Mouse (Mus musculus) common myeloid progenitor, adult 5-6 weeks (primary cell): ENCODE data around the gene Sepsecs. TPM values are rescaled to one million over a fixed set of nuclear protein-coding genes. Genes with fewer than 3 reads are reported as not detected.
"Not testable (repeated sequence)": the region's sequence is repeated elsewhere in the genome, so short reads cannot be mapped to it uniquely, and the experiment has no call there.

Experiments used
- ATAC-seq: replicated peaks from 2 replicates; pipeline ENCODE4 v1.8.0; 2016; ENCODE audit warnings: low read depth, mild to moderate bottlenecking, moderate TSS enrichment, inconsistent platforms; ENCODE audit not compliant: poor library complexity, severe bottlenecking
- total RNA-seq: library from RNA; stranded (forward); fragments of 200-1000, 187-1606 nt; gene quantifications from 2 replicates; pipeline ENCODE4 v1.2.3, GENCODE M21; 2017

Gene Sepsecs
- 16.1 and 18.9 TPM in 2 replicates for total RNA-seq

GRCm38 (mm10) chr5:52669426-52670191 lies at the start of gene Sepsecs:
TSS of gene Sepsecs (minus strand) at chr5:52669708.
- peak; percentile 97 for ATAC-seq

DNA sequence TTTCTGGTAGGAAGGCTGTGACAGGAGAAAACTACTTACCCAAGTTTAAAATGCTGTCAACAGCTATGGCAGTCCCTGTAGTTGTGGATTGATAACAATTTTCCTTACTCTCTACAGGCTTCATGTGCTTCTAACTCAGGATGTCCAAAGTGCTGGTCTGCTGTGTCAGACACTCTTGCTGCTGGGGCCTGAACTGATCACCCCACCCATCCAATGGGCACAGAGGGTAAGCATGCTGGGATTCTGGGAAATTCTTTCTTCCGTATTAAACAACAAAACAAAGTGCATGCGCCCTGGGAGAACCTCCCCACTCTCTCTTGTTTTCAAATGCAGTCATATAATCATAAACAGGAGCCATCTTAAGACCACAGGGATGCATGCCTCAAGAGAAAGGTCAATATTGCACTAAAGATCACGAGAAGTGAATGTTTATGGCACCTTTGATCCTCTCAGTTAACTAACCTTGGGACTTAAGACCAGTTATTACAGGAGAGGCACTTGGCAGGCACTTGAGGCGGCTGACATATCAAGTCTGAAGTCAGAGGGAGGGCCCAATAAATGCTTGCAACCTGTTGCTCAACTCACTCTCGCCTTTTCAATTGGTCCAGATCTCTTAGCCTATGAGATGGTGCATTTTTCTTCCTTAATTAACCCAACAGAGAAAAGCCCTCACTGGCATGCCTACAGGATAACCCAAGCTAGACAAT lies 47.4 kb upstream of the Sepsecs start:
- ATAC-seq = no peak

- ATAC-seq = peak; percentile 90
Measured at GRCm38 (mm10) chr5:52712704-52713103, 43.2 kb upstream of the Sepsecs start.

GRCm38 (mm10) chr5:52704562-52704961 lies 35.1 kb upstream of the Sepsecs start:
- no peak for ATAC-seq

- not testable (repeated sequence) for ATAC-seq
Measured at GRCm38 (mm10) chr5:52697882-52698440, 28.5 kb upstream of the Sepsecs start.

GRCm38 (mm10) chr5:52697291-52697690 lies 27.8 kb upstream of the Sepsecs start:
- ATAC-seq = no peak

DNA sequence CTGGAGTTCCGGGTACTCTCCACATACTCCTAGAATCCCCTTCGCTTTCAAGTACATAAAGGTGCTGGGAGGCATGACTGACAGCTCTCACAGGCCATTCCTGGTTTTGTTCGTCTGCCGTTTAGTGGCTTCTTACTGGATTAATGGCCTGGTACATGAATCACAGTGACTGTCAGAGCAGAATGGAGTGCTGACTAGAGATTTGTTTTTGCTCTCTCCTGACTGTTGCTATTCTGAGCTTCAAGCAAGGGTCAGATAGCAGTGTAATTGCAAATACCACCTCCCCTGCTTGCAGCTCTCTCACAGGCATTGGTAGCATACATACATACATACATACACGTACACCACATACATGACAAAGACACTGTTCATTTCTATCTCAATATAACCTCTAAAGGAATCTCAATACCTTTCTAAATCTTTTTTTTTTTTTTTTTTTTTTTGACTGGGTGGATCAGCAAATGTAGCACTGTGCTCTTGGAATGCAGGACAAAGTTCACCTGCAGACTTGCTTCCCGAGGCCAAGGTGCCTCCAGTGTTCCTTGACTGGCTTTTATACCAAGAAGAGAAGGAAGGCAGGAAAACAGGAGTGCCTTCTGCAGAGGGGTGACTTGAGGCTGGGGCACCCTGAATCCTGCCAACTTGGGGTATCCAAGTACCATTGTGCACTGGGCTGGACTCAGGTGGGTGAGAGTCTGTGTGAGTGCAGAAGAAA lies 18.4 kb upstream of the Sepsecs start:
- no peak for ATAC-seq

DNA sequence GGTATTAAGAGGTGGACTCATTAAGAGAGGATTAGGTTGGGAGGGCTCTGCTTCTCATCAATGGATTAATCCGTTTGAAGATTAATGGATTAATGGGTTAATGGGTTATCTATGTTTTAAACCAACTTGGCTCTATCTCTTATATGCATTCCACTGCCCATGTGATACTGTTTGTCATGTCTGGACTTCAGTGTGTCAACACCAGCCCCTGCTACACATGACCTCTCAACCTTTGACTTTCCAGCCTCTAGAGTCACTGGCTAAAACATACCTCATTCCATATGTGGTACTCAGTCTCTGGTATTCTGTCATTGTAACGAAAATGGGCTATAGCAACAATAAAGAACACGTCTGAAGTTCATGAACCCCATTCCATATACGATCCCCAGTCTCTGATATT lies 11.6 kb upstream of the Sepsecs start:
- no peak for ATAC-seq

DNA sequence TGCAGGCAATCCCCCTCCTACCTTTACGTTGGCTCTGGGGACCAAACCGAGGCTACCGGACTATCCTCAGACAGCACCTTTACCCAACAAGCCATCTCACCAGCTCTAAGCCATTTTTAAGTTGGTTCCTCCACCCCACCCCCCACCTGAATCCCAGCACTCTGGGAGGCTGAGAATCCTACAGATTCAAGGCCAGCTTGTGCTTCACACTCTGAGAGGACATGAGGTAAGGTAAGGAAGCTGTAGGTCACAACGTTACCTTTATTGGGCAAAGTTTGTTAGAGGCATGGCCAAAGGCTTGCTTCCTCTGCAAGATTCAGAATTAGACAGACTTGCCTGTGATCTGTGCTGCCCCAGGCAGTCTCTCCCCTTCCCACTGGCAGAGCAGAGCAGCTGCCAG lies 10.7 kb upstream of the Sepsecs start:
- no peak for ATAC-seq

DNA sequence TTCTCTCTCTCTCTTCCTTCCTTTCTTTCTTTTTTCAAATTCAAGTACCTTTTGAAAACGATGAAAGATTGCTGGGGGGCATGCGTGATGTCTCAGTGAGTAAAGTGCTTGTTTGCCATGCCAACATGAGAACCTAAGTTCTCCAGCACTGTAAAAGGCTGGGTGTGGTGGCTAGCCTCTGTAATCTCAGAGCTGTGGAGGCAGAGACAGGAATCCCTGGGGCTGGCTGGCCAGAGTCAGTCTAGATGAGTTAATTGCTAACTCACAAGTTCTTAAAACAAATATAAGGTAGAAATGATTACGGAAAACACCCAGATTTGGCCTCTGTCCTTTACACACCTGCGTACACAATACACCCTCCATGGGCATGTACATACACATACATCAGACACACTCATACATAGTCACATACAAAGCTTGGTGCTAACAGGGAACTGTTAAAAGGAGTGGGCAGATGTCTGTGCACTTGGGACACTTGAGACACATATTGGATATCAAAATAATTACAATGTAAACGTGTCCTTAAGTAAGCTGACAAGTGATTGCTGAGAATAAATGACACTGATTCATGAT lies 9.1 kb upstream of the Sepsecs start:
- no peak for ATAC-seq

- peak; percentile 42 for ATAC-seq
Measured at GRCm38 (mm10) chr5:52677126-52677525, 7.6 kb upstream of the Sepsecs start.

DNA sequence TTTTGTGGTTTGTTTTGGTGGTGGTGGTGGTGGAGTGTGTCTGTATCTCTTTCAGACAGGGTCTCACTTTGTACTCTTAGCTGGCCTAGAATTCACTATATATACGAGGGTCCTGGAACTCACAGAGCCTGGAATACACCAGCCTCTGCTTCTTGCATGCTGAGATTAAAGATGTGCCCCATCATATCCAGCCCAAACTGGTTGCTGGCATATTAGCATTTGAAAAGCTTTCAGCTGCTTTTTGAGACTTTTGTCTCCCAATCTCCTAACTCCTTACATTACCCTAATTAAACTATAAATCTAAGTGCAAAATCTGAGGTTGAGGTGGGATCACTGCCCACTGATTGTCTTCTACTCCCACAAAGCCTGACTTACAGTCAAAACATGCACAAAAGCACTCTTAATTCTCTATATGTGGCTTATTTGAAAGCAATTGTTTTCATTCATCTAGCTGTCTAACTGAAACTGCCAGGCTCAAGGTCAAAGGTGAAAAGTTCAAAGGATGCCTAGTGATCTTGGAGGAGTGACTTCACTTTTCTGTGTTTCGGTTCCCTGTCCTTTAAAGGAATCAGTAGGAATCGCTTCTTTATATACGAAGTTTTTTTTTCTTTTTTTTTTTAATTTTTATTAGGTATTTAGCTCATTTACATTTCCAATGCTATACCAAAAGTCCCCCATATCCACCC lies 5.0 kb upstream of the Sepsecs start:
- ATAC-seq = no peak

DNA sequence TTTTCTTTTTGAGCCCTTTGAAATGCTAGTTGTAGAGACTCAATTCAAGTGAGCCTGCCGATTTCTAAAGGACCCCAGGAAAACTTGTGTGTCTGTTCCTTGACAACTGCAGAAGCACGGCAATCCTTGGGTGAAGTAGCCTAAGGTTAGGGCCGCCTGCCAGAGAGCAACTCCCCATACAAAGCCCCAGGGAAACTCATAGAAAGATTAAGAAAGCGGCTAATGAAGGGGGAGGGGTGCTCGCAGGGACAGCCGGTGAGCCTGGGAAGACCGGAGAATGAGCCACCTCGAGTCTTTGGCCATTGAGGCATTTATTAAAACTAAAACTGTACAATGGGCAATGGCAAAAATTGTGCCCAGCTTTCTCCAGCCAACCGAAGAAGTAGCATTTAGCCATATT lies 3.8 kb upstream of the Sepsecs start:
- no peak for ATAC-seq

- ATAC-seq = no peak
Measured at GRCm38 (mm10) chr5:52670745-52671144, 1.2 kb upstream of the Sepsecs start.

DNA sequence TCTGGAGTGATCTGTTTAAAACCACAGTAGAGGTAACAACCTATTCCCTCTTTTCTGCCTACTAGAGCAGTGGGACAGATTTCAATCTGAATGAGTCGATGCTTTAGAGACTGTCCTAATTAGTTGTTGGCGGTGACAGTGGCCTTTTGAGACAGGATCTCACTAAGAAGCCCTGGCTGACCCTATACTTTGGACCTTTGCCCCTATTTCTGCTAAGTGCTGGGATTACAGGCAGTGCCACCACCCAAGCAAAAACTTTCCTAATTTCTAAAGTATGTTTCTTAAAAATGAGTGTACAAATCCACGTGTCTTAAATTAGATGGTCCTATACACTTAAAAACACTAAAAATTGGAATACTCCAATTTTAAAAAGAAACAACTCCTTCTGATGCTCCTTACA lies 2.7 kb downstream of the Sepsecs start:
- ATAC-seq = no peak

DNA sequence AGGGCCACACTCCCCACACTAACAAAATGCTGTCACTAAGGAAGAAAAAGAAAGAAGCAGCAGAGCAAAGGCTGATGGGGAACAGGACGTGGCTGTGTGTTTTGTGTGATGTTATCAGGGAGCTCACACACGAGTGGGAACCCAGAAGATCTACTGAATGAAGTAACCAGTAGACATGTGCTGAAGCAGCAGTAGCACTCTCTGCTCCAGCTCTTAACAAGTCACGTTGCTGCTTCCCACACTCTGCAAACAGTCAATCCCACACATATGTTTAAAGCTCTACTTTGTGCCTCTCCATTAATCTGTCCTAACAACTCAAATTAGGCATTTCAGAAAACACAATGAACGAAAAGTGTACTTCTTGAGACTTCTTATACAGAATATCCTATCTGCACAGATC lies 11.6 kb downstream of the Sepsecs start:
- ATAC-seq = no peak

DNA sequence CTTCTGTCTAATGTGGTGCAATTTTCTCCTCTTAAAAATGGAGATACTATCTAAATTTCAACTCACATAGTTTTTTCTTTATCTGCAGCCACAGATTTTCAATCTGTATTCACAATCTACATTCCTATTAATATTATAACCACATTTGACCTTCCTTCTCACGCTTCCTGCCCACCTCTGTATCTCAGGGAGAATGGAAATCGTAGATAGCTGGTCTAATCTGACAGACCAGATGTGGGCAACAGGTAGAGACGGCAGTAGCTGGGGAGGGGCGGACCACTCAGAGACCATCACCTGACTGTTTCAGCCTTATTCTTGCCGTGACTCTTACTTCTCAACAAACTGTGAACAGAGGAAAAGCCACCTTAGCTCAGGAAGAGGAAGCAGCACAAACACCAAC lies 12.2 kb downstream of the Sepsecs start:
- ATAC-seq = no peak

- no peak for ATAC-seq
Measured at GRCm38 (mm10) chr5:52655992-52656391, 13.5 kb downstream of the Sepsecs start.

DNA sequence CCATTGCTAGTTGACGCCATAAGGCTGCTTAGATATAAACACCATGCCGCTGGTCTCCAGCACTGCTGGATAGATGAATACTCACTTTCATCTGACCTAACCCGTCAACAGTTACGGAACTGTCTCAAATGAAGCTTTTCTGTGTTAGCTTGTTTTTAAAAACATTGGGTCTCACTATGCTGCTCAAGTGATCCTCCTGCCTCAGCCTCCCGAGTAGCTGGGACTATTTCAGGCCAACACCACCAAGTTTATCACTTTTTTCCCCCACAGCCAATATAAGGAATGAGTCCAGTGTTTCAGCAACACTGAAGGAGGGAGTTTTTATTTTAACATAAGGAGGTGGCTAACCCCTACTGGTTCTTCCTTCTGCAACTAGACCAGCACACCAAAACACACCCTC lies 14.5 kb downstream of the Sepsecs start:
- peak; percentile 62; the same call in 1 of the 2 replicates for ATAC-seq

DNA sequence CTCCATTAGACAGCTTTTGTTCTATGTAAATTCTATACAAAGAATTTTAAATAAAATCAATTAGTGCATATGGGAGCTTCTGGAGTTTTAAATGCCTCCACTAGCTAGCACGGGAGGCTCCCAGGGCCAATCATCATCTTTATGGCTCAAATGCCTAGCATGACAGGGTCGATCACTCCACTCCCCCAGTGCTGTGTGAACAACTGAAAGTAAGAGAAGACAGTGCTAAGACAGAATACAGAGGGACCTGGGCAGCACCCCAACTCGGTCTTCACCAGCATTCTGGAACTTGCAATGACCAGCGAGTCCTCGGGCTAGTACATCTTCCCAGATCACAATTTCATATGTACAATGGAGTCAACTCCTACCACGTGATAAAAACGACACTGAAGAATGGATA lies 16.9 kb downstream of the Sepsecs start:
- ATAC-seq = no peak
